Mouse (Mus musculus) heart, adult 2 months (tissue): ENCODE measurements around the gene Pdzk1ip1.

Experiments
- CTCF ChIP-seq: fragments of 200-600 bp; IDR thresholded peaks from 2 replicates; pipeline ENCODE4 v1.8.1; 2022; ENCODE audit warnings: antibody characterized with exemption, mild to moderate bottlenecking, moderate library complexity
- EP300 ChIP-seq: fragments of 200-500 bp; IDR thresholded peaks from 2 replicates; pipeline ENCODE4 v1.6.1; 2011; ENCODE audit warnings: low read depth, low read length, control low read depth; ENCODE audit not compliant: insufficient read depth
- POLR2A ChIP-seq: fragments of 200-500 bp; IDR thresholded peaks from 2 replicates; pipeline ENCODE4 v1.6.1; 2011; ENCODE audit warnings: mild to moderate bottlenecking, low read depth, low read length, control low read depth; ENCODE audit not compliant: insufficient read depth

DNA sequence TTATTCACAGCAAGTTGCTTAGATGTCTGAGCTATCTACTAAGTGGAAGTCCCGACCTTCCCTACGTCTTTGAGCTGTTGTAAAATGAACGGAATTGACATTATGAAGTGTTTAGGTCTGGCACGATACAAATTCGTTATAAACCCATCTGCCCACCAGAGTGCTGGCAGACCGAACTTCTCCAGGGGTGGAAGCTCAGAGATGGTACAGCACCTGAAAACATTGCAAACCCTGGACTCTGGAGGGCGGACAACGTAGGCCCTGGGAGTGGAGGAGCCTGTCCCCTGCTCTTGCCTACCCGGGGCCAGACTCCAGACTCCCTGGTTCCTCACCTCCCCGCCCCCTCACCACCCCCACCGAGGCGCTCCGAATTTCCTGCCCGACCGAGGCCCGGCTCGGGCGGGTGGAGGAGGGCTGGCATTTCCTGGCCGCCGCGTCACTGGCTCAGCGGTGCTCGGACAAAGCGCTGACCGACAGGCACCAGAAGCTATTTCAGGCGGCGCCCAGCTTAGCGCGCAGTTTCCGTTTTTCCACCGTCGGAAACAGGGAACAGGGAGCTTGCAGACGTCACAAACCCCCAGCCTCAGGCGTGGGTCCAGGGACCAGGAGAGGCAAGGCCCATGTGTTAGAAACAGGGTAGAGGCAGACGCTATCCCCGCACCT, 36.0 kb upstream of the Pdzk1ip1 start:
- TF ChIP-seq CTCF = no peak
- peak; percentile 76 for TF ChIP-seq POLR2A
- 0 out of 2 replicates have a peak, but pooled peaks have one; percentile 31 for TF ChIP-seq EP300
